Mouse (Mus musculus): ENCODE results near the gene Crtc1.

DNA sequence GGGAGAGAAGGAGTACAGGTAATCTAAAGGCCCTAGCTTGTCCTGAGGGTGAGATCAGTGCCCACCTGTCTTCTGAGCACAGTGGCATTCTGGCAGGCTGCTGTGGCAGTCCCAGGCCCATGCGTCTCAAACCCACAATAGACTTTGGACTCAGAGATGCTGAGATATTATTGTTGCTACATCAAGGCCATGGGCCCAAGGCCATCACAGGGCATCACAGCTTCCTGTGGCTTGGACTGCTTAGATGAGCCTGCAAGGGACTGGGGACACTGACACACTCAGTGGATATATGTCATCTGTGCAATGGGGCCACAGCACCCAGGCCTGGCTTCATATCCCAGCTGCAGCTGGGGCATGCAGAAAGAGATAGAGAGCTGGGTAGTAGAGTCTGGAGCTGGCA lies 17.6 kb upstream of the Crtc1 start:
- TF ChIP-seq POLR2A (IDR thresholded peaks at IDR 0.05; ENCODE audit: borderline replicate concordance, control insufficient read depth, low read depth, low read length), result no peak
- no peak for TF ChIP-seq CTCF (IDR thresholded peaks at IDR 0.05; ENCODE audit: control insufficient read depth, insufficient read depth, low read length)
